Mouse (Mus musculus) CH12.LX (cell line): ENCODE measurements at regions not wholly inside any gene's neighbourhood (a gene's known extent, or its start where the extent isn't known, plus 50 kb on each side); places are given as distances from the start of the nearest gene placed in this dataset.

ENCODE experiments used
- DNase-seq: peaks from one replicate; pipeline ENCODE4 v3.0.0-alpha.2; 2013; ENCODE audit errors: extremely low read depth
- H3K27ac ChIP-seq: 2 replicates; pipeline ENCODE4 v1.5.1; 2012; ENCODE audit warnings: low read depth, mild to moderate bottlenecking, control low read depth, moderate library complexity; ENCODE audit not compliant: insufficient read depth
- H3K27me3 ChIP-seq: replicated peaks from 2 replicates; pipeline ENCODE3; 2012; ENCODE audit warnings: inconsistent platforms
- H3K36me3 ChIP-seq, 2 experiments: replicated peaks in 1 of 2; 2 replicates each; pipeline versions ENCODE3 to v1.6.1; 2012; ENCODE audit warnings: inconsistent platforms in 1 of 2, low read length in 1 of 2, mild to moderate bottlenecking in 1 of 2, mixed read lengths in 1 of 2, moderate library complexity in 1 of 2; ENCODE audit not compliant: control insufficient read depth in 1 of 2, insufficient read depth in 1 of 2
- H3K4me1 ChIP-seq, 2 experiments: 2 replicates each; pipeline ENCODE4 v1.6.1; 2012; ENCODE audit warnings: inconsistent platforms in 1 of 2, moderate library complexity in 1 of 2; ENCODE audit not compliant: insufficient read depth in 2 of 2, control insufficient read depth in 1 of 2
- H3K4me2 ChIP-seq: 2 replicates; pipeline ENCODE4 v1.6.1; 2012; ENCODE audit warnings: low read depth, mild to moderate bottlenecking, control low read depth; ENCODE audit not compliant: poor library complexity, insufficient read depth, severe bottlenecking
- H3K4me3 ChIP-seq, 3 experiments: fragments of 150-350 bp in 1 of 3; sonication (generic) in 1 of 3; replicated peaks in 1 of 3; 2 replicates each; pipeline versions ENCODE3 to v1.5.1; 2011 to 2012; ENCODE audit warnings: low read depth in 2 of 3, low read length in 2 of 3, mild to moderate bottlenecking in 2 of 3, moderate library complexity in 2 of 3, control low read depth in 1 of 3, improper control_type of control experiment in 1 of 3, inconsistent platforms in 1 of 3, mixed read lengths in 1 of 3; ENCODE audit not compliant: poor library complexity in 1 of 3
- H3K79me2 ChIP-seq: replicated peaks from 2 replicates; pipeline ENCODE4 v1.6.1; 2012; ENCODE audit warnings: mild to moderate bottlenecking, moderate library complexity; ENCODE audit not compliant: control insufficient read depth, poor library complexity, insufficient read depth, severe bottlenecking; ENCODE audit errors: extremely low read depth
- H3K9ac ChIP-seq: 2 replicates; pipeline ENCODE4 v1.6.1; 2012; ENCODE audit warnings: low read depth, mild to moderate bottlenecking, control low read depth, moderate library complexity; ENCODE audit not compliant: insufficient read depth
- H3K9me3 ChIP-seq: replicated peaks from 2 replicates; pipeline ENCODE3; 2012; ENCODE audit warnings: low read length, inconsistent platforms, mixed read lengths
- EP300 ChIP-seq: IDR thresholded peaks from 2 replicates; pipeline ENCODE4 v1.6.1; 2011; ENCODE audit warnings: low read length, improper control_type of control experiment
- GABPA ChIP-seq: IDR thresholded peaks from 2 replicates; pipeline ENCODE4 v1.6.1; 2012; ENCODE audit warnings: low read depth, low read length, improper control_type of control experiment, inconsistent platforms; ENCODE audit not compliant: insufficient replicate concordance
- HCFC1 ChIP-seq: IDR thresholded peaks from 2 replicates; pipeline ENCODE4 v1.6.1; 2012; ENCODE audit warnings: low read depth, mild to moderate bottlenecking, inconsistent platforms, low read length, improper control_type of control experiment
- IRF4 ChIP-seq: IDR thresholded peaks from 2 replicates; pipeline ENCODE4 v1.6.1; 2014; ENCODE audit warnings: low read depth, mild to moderate bottlenecking, inconsistent platforms, low read length, improper control_type of control experiment
- JUN ChIP-seq: IDR thresholded peaks from 2 replicates; pipeline ENCODE4 v1.6.1; 2011; ENCODE audit warnings: low read depth, mild to moderate bottlenecking, low read length, improper control_type of control experiment, moderate library complexity; ENCODE audit not compliant: insufficient read depth
- JUND ChIP-seq: conservative IDR thresholded peaks from 2 replicates; pipeline ENCODE4 v1.6.1; 2011; ENCODE audit warnings: low read depth, low read length, improper control_type of control experiment
- MAFK ChIP-seq: IDR thresholded peaks from 2 replicates; pipeline ENCODE4 v1.6.1; 2011; ENCODE audit warnings: low read length, improper control_type of control experiment; ENCODE audit not compliant: insufficient replicate concordance
- MXI1 ChIP-seq: IDR thresholded peaks from 2 replicates; pipeline ENCODE4 v1.6.1; 2011; ENCODE audit warnings: mild to moderate bottlenecking, low read depth, low read length, improper control_type of control experiment
- POLR2AphosphoS2 ChIP-seq: IDR thresholded peaks from 2 replicates; pipeline ENCODE4 v1.6.1; 2011; ENCODE audit warnings: low read depth, low read length, improper control_type of control experiment
- SMC3 ChIP-seq: IDR thresholded peaks from 2 replicates; pipeline ENCODE4 v1.6.1; 2011; ENCODE audit warnings: low read depth, low read length, improper control_type of control experiment
- USF2 ChIP-seq: conservative IDR thresholded peaks from 2 replicates; pipeline ENCODE4 v1.6.1; 2011; ENCODE audit warnings: low read depth, low read length, improper control_type of control experiment
- ZC3H11A ChIP-seq: IDR thresholded peaks from 2 replicates; pipeline ENCODE4 v1.6.1; 2012; ENCODE audit warnings: low read depth, mild to moderate bottlenecking, inconsistent platforms, low read length, improper control_type of control experiment
- ZKSCAN1 ChIP-seq: IDR thresholded peaks from 2 replicates; pipeline ENCODE4 v1.6.1; 2012; ENCODE audit warnings: low read depth, inconsistent platforms, low read length, improper control_type of control experiment, borderline replicate concordance
- dilution Hi-C: fragments of 300-500 bp; cut with MboI; formaldehyde crosslinking; loops from 2 replicates; pipeline ENCODE4 v1.14.3; 2020; ENCODE audit warnings: low sequenced_read_pairs; ENCODE audit not compliant: extremely low pct_unique_long_range_greater_than_20kb, extremely low pct_ligation_motif_present
- in situ Hi-C: fragments of 300-500 bp; cut with MboI; formaldehyde crosslinking; loops from 3 replicates; pipeline ENCODE4 v1.14.3; 2019; ENCODE audit warnings: low sequenced_read_pairs, low pct_ligation_motif_present, low pct_unique_long_range_greater_than_20kb, mixed read lengths

- H3K4me1 ChIP-seq: 0 out of 4 replicates have a peak, but pooled peaks cover 0 to 5% of the 10 kb centered on the region in 2 experiments
- no peaks in the 10 kb centered on the region for H3K27me3 ChIP-seq
- no peaks in the 10 kb centered on the region for H3K36me3 ChIP-seq
- peaks cover 2% of the 10 kb centered on the region for H3K9me3 ChIP-seq
- in situ Hi-C loops: no loop called here
- dilution Hi-C loops: no loop called here
- DNase-seq: no peak
- H3K9ac ChIP-seq: no peak overlapping the region
- TF ChIP-seq MAFK (no peak), EP300 (peak; percentile 54), IRF4 (peak; percentile 48), GABPA (no peak), JUN (peak; percentile 50), POLR2AphosphoS2 (no peak), JUND (peak; percentile 50; the same call in 1 of the 2 replicates)
- no peaks in the 10 kb centered on the region for H3K79me2 ChIP-seq
- H3K27ac ChIP-seq: no peak overlapping the region
- H3K4me2 ChIP-seq: no peak overlapping the region
- no peak overlapping the region for H3K4me3 ChIP-seq
These were observed 56.5 kb upstream of the Slc35f5 start for GRCm38 (mm10) chr1:125503878-125504277.

DNA sequence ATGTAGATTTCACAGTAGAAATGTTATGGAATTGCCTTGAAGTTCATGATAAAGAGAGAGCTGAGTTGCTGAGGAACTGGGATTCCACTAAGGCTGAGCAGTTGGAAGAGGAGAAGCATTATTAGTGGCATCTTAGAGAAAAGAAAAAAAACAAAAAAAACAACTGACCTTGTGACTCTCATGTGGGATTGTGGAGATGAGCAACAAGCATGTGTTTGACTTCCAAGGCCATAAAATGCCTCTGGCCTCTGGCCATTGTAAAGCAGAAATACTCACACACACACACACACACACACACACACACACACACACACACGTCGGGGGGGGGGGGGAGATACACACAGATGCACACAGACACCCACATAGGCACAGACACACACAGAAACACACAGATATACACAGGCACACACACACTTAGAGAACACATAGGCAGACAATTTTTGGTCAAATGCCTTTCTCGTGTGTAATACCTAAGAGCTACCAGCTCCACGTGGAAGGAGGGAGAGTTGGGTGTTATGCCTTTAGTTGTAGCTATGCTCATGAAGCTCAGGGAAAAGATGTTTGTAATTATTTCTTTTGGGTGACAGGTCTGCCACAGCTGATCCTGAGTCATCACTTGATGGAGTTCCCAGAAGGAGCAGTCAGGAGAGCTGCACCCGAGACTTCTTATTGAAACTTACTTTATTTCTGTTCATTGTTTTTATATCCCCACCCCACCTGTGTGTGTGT lies 52.4 kb upstream of the Slc35f5 start:
- Histone ChIP-seq H3K79me2 (no peaks in the 10 kb centered on the region), H3K4me1 (0 out of 4 replicates have a peak, but pooled peaks cover 0 to 5% of the 10 kb centered on the region in 2 experiments), H3K27me3 (no peaks in the 10 kb centered on the region), H3K9ac (no peak overlapping the region), H3K4me3 (no peak overlapping the region), H3K4me2 (no peak overlapping the region), H3K36me3 (no peaks in the 10 kb centered on the region), H3K27ac (no peak overlapping the region), H3K9me3 (peaks cover 2% of the 10 kb centered on the region)
- dilution Hi-C loops: no loop called here
- TF ChIP-seq MXI1 (no peak), ZC3H11A (no peak), USF2 (no peak), ZKSCAN1 (no peak), SMC3 (no peak), HCFC1 (no peak)
- in situ Hi-C loops: no loop called here
- DNase-seq: no peak
